Mouse (Mus musculus): ENCODE results near the gene Nkg7.

DNA sequence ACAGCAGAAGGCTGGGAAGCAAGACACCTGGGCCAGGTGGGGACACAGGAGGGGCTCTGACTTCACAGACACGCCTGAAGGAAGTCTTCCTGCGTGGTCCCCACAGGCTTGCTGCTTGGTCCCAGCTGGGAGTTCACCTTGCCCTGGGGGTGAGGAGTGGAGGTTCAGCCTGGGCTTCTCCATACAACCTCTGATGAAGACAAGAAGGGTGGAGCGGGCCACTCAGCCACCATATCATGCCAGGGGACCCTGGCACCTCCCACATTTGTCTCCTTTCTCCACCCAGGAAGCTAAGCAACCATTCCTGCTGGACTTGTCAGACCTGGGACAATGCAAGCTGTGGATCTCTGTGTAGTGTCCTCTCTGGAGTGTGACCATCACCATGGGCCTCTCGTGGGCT lies 26.0 kb downstream of the Nkg7 start, which contains the start of gene Vsig10l:
- no peak for TF ChIP-seq CTCF (IDR thresholded peaks at IDR 0.05; ENCODE audit: borderline replicate concordance, extremely low read depth, insufficient read depth, insufficient read length)
- no peak for TF ChIP-seq POLR2A (IDR thresholded peaks at IDR 0.05; ENCODE audit: borderline replicate concordance, extremely low read depth, insufficient read depth, insufficient read length, poor library complexity, severe bottlenecking)

Measured in brain, embryonic 14.5 days (tissue).